Mouse (Mus musculus): ENCODE measurements at regions not wholly inside any gene's neighbourhood (a gene's known extent, or its start where the extent isn't known, plus 50 kb on each side); places are given as distances from the start of the nearest gene placed in this dataset.

GRCm38 (mm10) chr9:35334536-35334935, 66.9 kb downstream of the Rpusd4 start:
- DNase-seq (ENCODE audit: low read depth in 3 of 3, low spot score in 3 of 3) (no peak), ATAC-seq (ENCODE audit: insufficient read depth) (no peak)
- H3K36me3 ChIP-seq (replicated peaks; ENCODE audit: control insufficient read depth, insufficient read depth, low read depth): no peaks in the 10 kb centered on the region
- no peak overlapping the region for H3K9ac ChIP-seq (replicated peaks)
- no peak overlapping the region for H3K4me3 ChIP-seq (ENCODE audit: insufficient read depth in 1 of 2, low read depth in 2 of 2, low read length in 2 of 2)
- H3K27ac ChIP-seq: no peak overlapping the region
- H3K4me1 ChIP-seq (replicated peaks; ENCODE audit: control insufficient read depth in 2 of 2, insufficient read depth in 2 of 2, low read length in 1 of 2): peaks cover 0 to 3% of the 10 kb centered on the region in 2 experiments; a peak in 2 of 4 replicates
- H3K27me3 ChIP-seq (ENCODE audit: control insufficient read depth, insufficient read depth, low read length): no peaks in the 10 kb centered on the region
- no peaks in the 10 kb centered on the region for H3K9me3 ChIP-seq (ENCODE audit: control insufficient read depth, low read length)
- TF ChIP-seq CTCF (IDR thresholded peaks at IDR 0.05; ENCODE audit: low read depth): no peak
- TF ChIP-seq EP300 (IDR thresholded peaks at IDR 0.05; ENCODE audit: low read depth): no peak
- H3K4me2 ChIP-seq (ENCODE audit: low read depth): no peak overlapping the region
- WGBS (ENCODE audit: insufficient replicate concordance): 48% methylated on average over 5 of the region's 5 CpGs

- Histone ChIP-seq H3K27ac (no peak overlapping the region), H3K4me1 (replicated peaks; ENCODE audit: control insufficient read depth in 2 of 2, insufficient read depth in 2 of 2, low read length in 1 of 2) (peaks cover 0 to 3% of the 10 kb centered on the region in 2 experiments; a peak in 2 of 4 replicates), H3K36me3 (replicated peaks; ENCODE audit: control insufficient read depth, insufficient read depth, low read depth) (no peaks in the 10 kb centered on the region), H3K9me3 (ENCODE audit: control insufficient read depth, low read length) (no peaks in the 10 kb centered on the region), H3K9ac (replicated peaks) (no peak overlapping the region), H3K4me2 (ENCODE audit: low read depth) (no peak overlapping the region), H3K4me3 (ENCODE audit: insufficient read depth in 1 of 2, low read depth in 2 of 2, low read length in 2 of 2) (no peak overlapping the region), H3K27me3 (ENCODE audit: control insufficient read depth, insufficient read depth, low read length) (no peaks in the 10 kb centered on the region)
- ATAC-seq (ENCODE audit: insufficient read depth) (no peak), DNase-seq (ENCODE audit: low read depth in 3 of 3, low spot score in 3 of 3) (no peak)
- TF ChIP-seq EP300 (IDR thresholded peaks at IDR 0.05; ENCODE audit: low read depth): no peak
- TF ChIP-seq CTCF (IDR thresholded peaks at IDR 0.05; ENCODE audit: low read depth): no peak
- WGBS (ENCODE audit: insufficient replicate concordance): 79% methylated on average over 3 of the region's 3 CpGs
These were observed 67.5 kb downstream of the Rpusd4 start for GRCm38 (mm10) chr9:35335181-35335580.

GRCm38 (mm10) chr9:35335888-35336700, 68.4 kb downstream of the Rpusd4 start:
- DNase-seq (ENCODE audit: low read depth in 3 of 3, low spot score in 3 of 3) (no peak), ATAC-seq (ENCODE audit: insufficient read depth) (no peak)
- TF ChIP-seq EP300 (IDR thresholded peaks at IDR 0.05; ENCODE audit: low read depth): no peak
- TF ChIP-seq CTCF (IDR thresholded peaks at IDR 0.05; ENCODE audit: low read depth): no peak
- Histone ChIP-seq H3K27me3 (ENCODE audit: control insufficient read depth, insufficient read depth, low read length) (no peaks in the 10 kb centered on the region), H3K4me3 (ENCODE audit: insufficient read depth in 1 of 2, low read depth in 2 of 2, low read length in 2 of 2) (no peak overlapping the region), H3K4me2 (ENCODE audit: low read depth) (no peak overlapping the region), H3K36me3 (replicated peaks; ENCODE audit: control insufficient read depth, insufficient read depth, low read depth) (no peaks in the 10 kb centered on the region), H3K4me1 (replicated peaks; ENCODE audit: control insufficient read depth in 2 of 2, insufficient read depth in 2 of 2, low read length in 1 of 2) (peaks cover 0 to 3% of the 10 kb centered on the region in 2 experiments; a peak in 2 of 4 replicates), H3K9me3 (ENCODE audit: control insufficient read depth, low read length) (no peaks in the 10 kb centered on the region), H3K9ac (replicated peaks) (no peak overlapping the region), H3K27ac (no peak overlapping the region)
- 62% methylated on average over 15 of the region's 15 CpGs for WGBS (ENCODE audit: insufficient replicate concordance)

GRCm38 (mm10) chr9:35336701-35337055, 69.0 kb downstream of the Rpusd4 start:
- H3K9ac ChIP-seq (replicated peaks): no peak overlapping the region
- H3K9me3 ChIP-seq (ENCODE audit: control insufficient read depth, low read length): no peaks in the 10 kb centered on the region
- H3K27me3 ChIP-seq (ENCODE audit: control insufficient read depth, insufficient read depth, low read length): no peaks in the 10 kb centered on the region
- TF ChIP-seq EP300 (IDR thresholded peaks at IDR 0.05; ENCODE audit: low read depth) (no peak), CTCF (IDR thresholded peaks at IDR 0.05; ENCODE audit: low read depth) (no peak)
- H3K4me2 ChIP-seq (ENCODE audit: low read depth): no peak overlapping the region
- H3K4me3 ChIP-seq (ENCODE audit: insufficient read depth in 1 of 2, low read depth in 2 of 2, low read length in 2 of 2): no peak overlapping the region
- no peak overlapping the region for H3K27ac ChIP-seq
- no peaks in the 10 kb centered on the region for H3K36me3 ChIP-seq (replicated peaks; ENCODE audit: control insufficient read depth, insufficient read depth, low read depth)
- 51% methylated on average over 5 of the region's 5 CpGs for WGBS (ENCODE audit: insufficient replicate concordance)
- DNase-seq (ENCODE audit: low read depth in 3 of 3, low spot score in 3 of 3): no peak
- no peak for ATAC-seq (ENCODE audit: insufficient read depth)
- H3K4me1 ChIP-seq (replicated peaks; ENCODE audit: control insufficient read depth in 2 of 2, insufficient read depth in 2 of 2, low read length in 1 of 2): peaks cover 0 to 3% of the 10 kb centered on the region in 2 experiments; a peak in 2 of 4 replicates

- H3K9ac ChIP-seq (replicated peaks): no peak overlapping the region
- no peaks in the 10 kb centered on the region for H3K27me3 ChIP-seq (ENCODE audit: control insufficient read depth, insufficient read depth, low read length)
- no peak for DNase-seq (ENCODE audit: low read depth in 3 of 3, low spot score in 3 of 3)
- H3K4me2 ChIP-seq (ENCODE audit: low read depth): no peak overlapping the region
- peaks cover 0 to 2% of the 10 kb centered on the region in 2 experiments; a peak in 1 of 4 replicates for H3K4me1 ChIP-seq (replicated peaks; ENCODE audit: control insufficient read depth in 2 of 2, insufficient read depth in 2 of 2, low read length in 1 of 2)
- 59% methylated on average over 5 of the region's 5 CpGs for WGBS (ENCODE audit: insufficient replicate concordance)
- no peaks in the 10 kb centered on the region for H3K9me3 ChIP-seq (ENCODE audit: control insufficient read depth, low read length)
- no peak overlapping the region for H3K27ac ChIP-seq
- no peaks in the 10 kb centered on the region for H3K36me3 ChIP-seq (replicated peaks; ENCODE audit: control insufficient read depth, insufficient read depth, low read depth)
- H3K4me3 ChIP-seq (ENCODE audit: insufficient read depth in 1 of 2, low read depth in 2 of 2, low read length in 2 of 2): no peak overlapping the region
- TF ChIP-seq EP300 (IDR thresholded peaks at IDR 0.05; ENCODE audit: low read depth) (no peak), CTCF (IDR thresholded peaks at IDR 0.05; ENCODE audit: low read depth) (no peak)
- ATAC-seq (ENCODE audit: insufficient read depth): no peak
These were observed 71.2 kb downstream of the Rpusd4 start for GRCm38 (mm10) chr9:35338858-35339257.

Data from liver, embryonic 14.5 days (tissue).